Mouse (Mus musculus): ENCODE data around the gene Dennd5b. TPM values are rescaled to one million over a fixed set of nuclear protein-coding genes. Genes with fewer than 3 reads are reported as not detected.

Dennd5b gene
- total and polyA plus RNA-seq, 3 experiments: 0.65 to 1.3 TPM; not detected in 1

DNA sequence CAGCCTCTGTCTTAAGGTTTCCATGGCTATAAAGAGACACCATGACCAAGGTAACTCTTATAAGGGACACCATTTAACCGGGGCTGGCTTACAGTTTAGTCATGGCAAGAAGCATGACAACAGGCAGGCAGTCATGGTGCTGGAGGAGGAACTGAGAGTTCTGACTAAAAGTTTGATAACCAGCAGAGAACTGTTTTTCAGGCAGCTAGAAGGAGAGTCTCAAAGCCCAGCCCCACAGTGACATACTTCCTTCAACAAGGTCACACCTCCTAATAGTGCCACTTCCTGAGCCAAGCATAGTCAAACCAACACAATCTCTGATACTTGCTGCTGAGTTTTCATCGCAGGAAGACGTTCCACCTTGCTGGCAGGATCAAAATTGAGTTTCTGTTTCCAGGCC, 37.5 kb upstream of the Dennd5b start (continued):
- TF ChIP-seq MAFK (IDR thresholded peaks at IDR 0.05; ENCODE audit: borderline replicate concordance, low read depth, low read length) (no peak), EP300 (IDR thresholded peaks at IDR 0.05; ENCODE audit: low read depth in 1 of 2, low read length in 2 of 2) (no peak), GATA1 (IDR thresholded peaks at IDR 0.05; ENCODE audit: low read depth, low read length) (no peak), POLR2AphosphoS2 (IDR thresholded peaks at IDR 0.05; ENCODE audit: low read length) (no peak)

DNA sequence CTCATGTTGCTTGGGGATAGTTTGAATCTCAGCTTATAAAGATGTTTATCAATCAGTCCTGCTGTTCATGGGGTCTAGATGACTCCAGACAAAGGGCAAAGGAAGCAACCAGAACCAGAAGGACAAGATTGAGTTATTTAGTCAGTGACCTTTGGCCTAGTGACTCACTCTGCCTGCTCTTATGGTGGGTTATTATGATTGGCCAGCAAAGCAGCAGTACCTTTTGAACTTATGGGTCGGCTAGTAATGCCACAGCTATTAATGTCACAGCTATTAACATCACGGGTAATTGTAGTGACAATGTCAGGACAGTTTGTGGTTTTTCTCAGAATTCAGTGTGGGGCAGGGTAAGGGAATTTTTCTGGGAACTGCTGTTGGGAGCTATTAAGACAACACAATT, 36.5 kb upstream of the Dennd5b start:
- H3K27ac ChIP-seq (ENCODE audit: control insufficient read depth, low read depth, low read length): no peak overlapping the region
- H3K9ac ChIP-seq (ENCODE audit: control insufficient read depth, low read depth, low read length, poor library complexity, severe bottlenecking): no peak overlapping the region
- no peak for TF ChIP-seq USF1 (IDR thresholded peaks at IDR 0.05; ENCODE audit: low read depth, low read length)
- TF ChIP-seq TAL1 (IDR thresholded peaks at IDR 0.05; ENCODE audit: low read length): no peak
- TF ChIP-seq E2F4 (IDR thresholded peaks at IDR 0.05; ENCODE audit: borderline replicate concordance, low read depth, low read length): no peak
- no peak for TF ChIP-seq ZMIZ1 (IDR thresholded peaks at IDR 0.05; ENCODE audit: low read depth, low read length)
- TF ChIP-seq UBTF (IDR thresholded peaks at IDR 0.05; ENCODE audit: borderline replicate concordance, insufficient read depth, low read depth, low read length): no peak
- no peak for TF ChIP-seq RCOR1 (IDR thresholded peaks at IDR 0.05; ENCODE audit: low read depth, low read length)
- no peak for TF ChIP-seq MYB (IDR thresholded peaks at IDR 0.05; ENCODE audit: low read depth, low read length)
- no peak for TF ChIP-seq ZNF384 (IDR thresholded peaks at IDR 0.05; ENCODE audit: low read depth, low read length)
- no peak overlapping the region for H3K4me3 ChIP-seq (ENCODE audit: control insufficient read depth in 1 of 2, insufficient read depth in 1 of 2, low read depth in 2 of 2, low read length in 2 of 2)
- peaks cover 0 to 7% of the 10 kb centered on the region in 2 experiments; a peak in 3 of 4 replicates for H3K4me1 ChIP-seq (ENCODE audit: control insufficient read depth in 1 of 2, insufficient read depth in 2 of 2, low read length in 2 of 2)
- H3K27me3 ChIP-seq (ENCODE audit: control insufficient read depth in 1 of 2, insufficient read depth in 2 of 2, low read length in 2 of 2): no peaks in the 10 kb centered on the region
- no peaks in the 10 kb centered on the region for H3K9me3 ChIP-seq (replicated peaks; ENCODE audit: insufficient read depth, low read length)
- peaks cover 0 to 10% of the 10 kb centered on the region in 2 experiments; a peak in 1 of 4 replicates for H3K36me3 ChIP-seq (ENCODE audit: control insufficient read depth in 1 of 2, insufficient read depth in 2 of 2, low read length in 2 of 2)
- H3K79me2 ChIP-seq (ENCODE audit: control insufficient read depth, insufficient read depth, low read length, poor library complexity): 0 out of 2 replicates have a peak, but pooled peaks cover 1% of the 10 kb centered on the region
- DNase-seq (ENCODE audit: low read depth, low spot score): no peak

DNA sequence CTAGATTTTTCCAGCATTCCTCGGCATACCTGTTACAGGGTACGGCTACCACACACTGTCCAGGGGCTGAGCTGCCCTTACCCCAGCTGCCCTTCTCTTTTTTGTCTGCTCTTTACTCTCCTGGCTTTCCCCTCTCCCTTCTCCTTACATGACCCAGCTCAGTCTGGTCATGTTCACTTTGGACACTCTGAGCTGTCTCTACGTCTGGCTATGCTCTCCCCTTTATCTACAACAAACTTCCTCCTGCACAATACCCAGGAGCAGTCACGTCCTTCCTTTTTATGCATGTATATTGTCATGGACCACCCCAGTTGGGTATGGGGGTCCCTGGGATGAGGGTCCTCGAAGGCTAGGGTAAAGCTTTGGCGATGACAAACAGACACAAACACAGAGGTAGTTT, 34.2 kb upstream of the Dennd5b start:
- TF ChIP-seq ZNF384 (IDR thresholded peaks at IDR 0.05; ENCODE audit: low read depth, low read length): no peak
- no peak for TF ChIP-seq NRF1 (IDR thresholded peaks at IDR 0.05; ENCODE audit: insufficient read depth, low read depth, low read length, poor library complexity, severe bottlenecking)
- TF ChIP-seq TAL1 (IDR thresholded peaks at IDR 0.05; ENCODE audit: low read length): no peak
- TF ChIP-seq NELFE (IDR thresholded peaks at IDR 0.05; ENCODE audit: low read depth, low read length): no peak
- TF ChIP-seq GABPA (IDR thresholded peaks at IDR 0.05; ENCODE audit: low read depth, low read length): no peak
- no peak for TF ChIP-seq TBP (IDR thresholded peaks at IDR 0.05; ENCODE audit: low read depth, low read length)
- no peak for TF ChIP-seq SIN3A (IDR thresholded peaks at IDR 0.05; ENCODE audit: low read length)
- TF ChIP-seq CHD1 (IDR thresholded peaks at IDR 0.05; ENCODE audit: low read depth, low read length): no peak
- TF ChIP-seq RCOR1 (IDR thresholded peaks at IDR 0.05; ENCODE audit: low read depth, low read length): no peak
- no peak for TF ChIP-seq ZC3H11A (IDR thresholded peaks at IDR 0.05; ENCODE audit: low read depth, low read length)
- no peak for TF ChIP-seq ZMIZ1 (IDR thresholded peaks at IDR 0.05; ENCODE audit: low read depth, low read length)
- TF ChIP-seq RAD21 (IDR thresholded peaks at IDR 0.05; ENCODE audit: low read depth, low read length): no peak
- TF ChIP-seq UBTF (IDR thresholded peaks at IDR 0.05; ENCODE audit: borderline replicate concordance, insufficient read depth, low read depth, low read length): no peak
- no peak for TF ChIP-seq MYC (IDR thresholded peaks at IDR 0.05; ENCODE audit: low read depth, low read length)
- TF ChIP-seq ETS1 (IDR thresholded peaks at IDR 0.05; ENCODE audit: low read depth, low read length): no peak
- no peak for TF ChIP-seq JUND (IDR thresholded peaks at IDR 0.05; ENCODE audit: low read depth, low read length)
- Histone ChIP-seq H3K9me3 (replicated peaks; ENCODE audit: insufficient read depth, low read length) (no peaks in the 10 kb centered on the region), H3K9ac (ENCODE audit: control insufficient read depth, low read depth, low read length, poor library complexity, severe bottlenecking) (no peak overlapping the region), H3K4me3 (ENCODE audit: control insufficient read depth in 1 of 2, insufficient read depth in 1 of 2, low read depth in 2 of 2, low read length in 2 of 2) (no peak overlapping the region), H3K4me1 (ENCODE audit: control insufficient read depth in 1 of 2, insufficient read depth in 2 of 2, low read length in 2 of 2) (peaks cover 0 to 8% of the 10 kb centered on the region in 2 experiments; a peak in 2 of 4 replicates), H3K27me3 (ENCODE audit: control insufficient read depth in 1 of 2, insufficient read depth in 2 of 2, low read length in 2 of 2) (no peaks in the 10 kb centered on the region), H3K36me3 (ENCODE audit: control insufficient read depth in 1 of 2, insufficient read depth in 2 of 2, low read length in 2 of 2) (0 out of 4 replicates have a peak, but pooled peaks cover 0 to 2% of the 10 kb centered on the region in 2 experiments), H3K27ac (ENCODE audit: control insufficient read depth, low read depth, low read length) (no peak overlapping the region), H3K79me2 (ENCODE audit: control insufficient read depth, insufficient read depth, low read length, poor library complexity) (no peaks in the 10 kb centered on the region)
- DNase-seq (ENCODE audit: low read depth, low spot score): no peak

Measured in MEL (cell line).